Mouse (Mus musculus): ENCODE data around the gene Fam198a.

- no peak for TF ChIP-seq TAL1 (IDR thresholded peaks at IDR 0.05; ENCODE audit: low read length)
- TF ChIP-seq GATA1 (IDR thresholded peaks at IDR 0.05; ENCODE audit: low read length): no peak
These were observed 7.2 kb upstream of the Fam198a start for GRCm38 (mm10) chr9:121943628-121944027.

All from erythroblast, embryonic 14.5 days (primary cell).